Mouse (Mus musculus): ENCODE data around the gene Pdzd7. TPM values are rescaled to one million over a fixed set of nuclear protein-coding genes. Genes with fewer than 3 reads are reported as not detected.
"Not testable (repeated sequence)": the region's sequence is repeated elsewhere in the genome, so short reads cannot be mapped to it uniquely, and the experiment has no call there.

Pdzd7 gene
- polyA plus RNA-seq, 1 experiment, result 5.0 TPM

DNA sequence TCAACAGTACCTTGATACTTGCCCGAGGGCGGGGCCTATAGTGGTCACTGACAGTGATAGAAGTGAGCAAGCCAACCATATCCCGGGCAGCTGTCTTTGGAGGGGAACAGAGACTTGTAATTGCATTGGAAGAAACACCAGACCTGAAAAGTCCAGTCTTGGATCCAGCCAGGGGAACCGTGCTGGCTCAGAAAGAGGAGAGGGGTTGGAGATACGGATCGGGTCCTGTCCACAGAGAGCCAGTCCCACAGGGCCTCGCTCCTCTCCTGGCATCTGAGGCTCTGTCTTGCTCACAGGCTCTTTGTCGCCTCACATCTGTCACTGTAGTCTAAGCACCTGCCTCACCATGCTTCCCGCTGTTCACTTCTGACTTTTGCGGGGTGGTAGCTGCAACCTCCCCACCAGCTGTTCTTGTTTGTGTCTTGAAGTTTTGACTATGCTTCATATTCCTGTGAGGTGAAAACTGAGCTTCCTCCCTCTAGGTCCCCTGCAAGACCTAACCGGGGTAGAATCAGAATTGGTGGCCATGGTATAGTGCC is 1.1 kb downstream of the Pdzd7 start:
- peaks cover 6% of the 10 kb centered on the region for H3K36me3 ChIP-seq (ENCODE audit: control insufficient read depth, insufficient read depth)
- no peak overlapping the region for H3ac ChIP-seq (ENCODE audit: control insufficient read depth, insufficient read length)
- no peaks in the 10 kb centered on the region for H3K27me3 ChIP-seq (ENCODE audit: control insufficient read depth, insufficient read depth, insufficient read length)
- peak overlapping the region; percentile 90 for H3K4me2 ChIP-seq (ENCODE audit: low read depth)
- peaks cover 11% of the 10 kb centered on the region for H3K79me2 ChIP-seq (ENCODE audit: control insufficient read depth, insufficient read depth)
- peak overlapping the region; percentile 59 for H3K4me3 ChIP-seq
- TF ChIP-seq MYOD1 (IDR thresholded peaks at IDR 0.05; ENCODE audit: control insufficient read depth in 1 of 3, insufficient read length in 2 of 3, low read depth in 2 of 3), result peak; percentile 21 to 39 (median 34)
- no peak for TF ChIP-seq TCF12 (IDR thresholded peaks at IDR 0.05; ENCODE audit: insufficient read depth, poor library complexity, severe bottlenecking)
- TF ChIP-seq MYOG (IDR thresholded peaks at IDR 0.05; ENCODE audit: control insufficient read depth in 1 of 3, insufficient read depth in 1 of 3, insufficient read length in 2 of 3, low read depth in 2 of 3), result peak in 1 of 3 experiments; percentile 63

DNA sequence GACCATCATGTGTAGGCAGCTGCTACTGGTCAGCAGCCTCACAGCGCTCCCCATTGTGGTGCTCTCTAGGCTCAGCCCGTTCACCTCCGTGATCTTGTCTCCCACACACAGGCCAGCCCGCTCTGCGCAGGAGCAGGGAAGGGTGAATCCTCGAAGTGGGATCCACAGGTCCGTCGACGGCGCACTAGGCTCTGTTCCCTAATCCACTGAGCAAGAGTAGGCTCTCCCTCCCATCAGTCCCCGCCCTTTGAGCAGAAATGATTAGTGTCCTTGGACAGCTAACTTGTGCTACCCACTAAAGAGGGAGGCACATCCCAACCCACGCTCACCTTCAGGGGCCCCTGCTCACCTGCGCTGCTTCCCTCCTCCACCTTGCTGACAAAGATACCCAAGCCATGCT is 5.3 kb downstream of the Pdzd7 start:
- no peaks in the 10 kb centered on the region for H3K27me3 ChIP-seq (ENCODE audit: control insufficient read depth, insufficient read depth, insufficient read length)
- TF ChIP-seq TCF3 (IDR thresholded peaks at IDR 0.05; ENCODE audit: insufficient read length, low read depth) (no peak), MYOD1 (IDR thresholded peaks at IDR 0.05; ENCODE audit: control insufficient read depth in 1 of 3, insufficient read length in 2 of 3, low read depth in 2 of 3) (peak in 1 of 3 experiments; percentile 11), MYOG (IDR thresholded peaks at IDR 0.05; ENCODE audit: control insufficient read depth in 1 of 3, insufficient read depth in 1 of 3, insufficient read length in 2 of 3, low read depth in 2 of 3) (peak in 2 of 3 experiments; percentile 21 to 38)

GRCm38 (mm10) chr19:45038198-45038597 is 7.3 kb downstream of the Pdzd7 start:
- TF ChIP-seq CEBPB (IDR thresholded peaks at IDR 0.05; ENCODE audit: insufficient read depth, poor library complexity, severe bottlenecking), result 0 out of 2 replicates have a peak, but pooled peaks have one; percentile 51
- H3K27me3 ChIP-seq (ENCODE audit: control insufficient read depth, insufficient read depth, insufficient read length); H3K79me2 ChIP-seq (ENCODE audit: control insufficient read depth, insufficient read depth); H3K4me3 ChIP-seq; H3ac ChIP-seq (ENCODE audit: control insufficient read depth, insufficient read length); H3K36me3 ChIP-seq (ENCODE audit: control insufficient read depth, insufficient read depth): not testable (repeated sequence)
- peak overlapping the region; percentile 8 for H3K4me2 ChIP-seq (ENCODE audit: low read depth)

More for the DNA sequence above, 5.3 kb downstream of the Pdzd7 start:
- Histone ChIP-seq H3K79me2 (ENCODE audit: control insufficient read depth, insufficient read depth) (no peaks in the 10 kb centered on the region), H3K4me2 (ENCODE audit: low read depth) (no peak overlapping the region), H3K4me3 (no peak overlapping the region), H3K36me3 (ENCODE audit: control insufficient read depth, insufficient read depth) (no peaks in the 10 kb centered on the region), H3ac (ENCODE audit: control insufficient read depth, insufficient read length) (no peak overlapping the region)

GRCm38 (mm10) chr19:45036867-45037266 is 8.7 kb downstream of the Pdzd7 start:
- no peak for TF ChIP-seq POLR2A (IDR thresholded peaks at IDR 0.05; ENCODE audit: insufficient read length, low read depth)
- TF ChIP-seq MYOD1 (IDR thresholded peaks at IDR 0.05; ENCODE audit: control insufficient read depth in 1 of 3, insufficient read length in 2 of 3, low read depth in 2 of 3), result peak in 2 of 3 experiments; percentile 70 to 81
- TF ChIP-seq MYOG (IDR thresholded peaks at IDR 0.05; ENCODE audit: control insufficient read depth in 1 of 3, insufficient read depth in 1 of 3, insufficient read length in 2 of 3, low read depth in 2 of 3), result peak; percentile 19 to 81 (median 79)
- no peak for TF ChIP-seq TCF12 (IDR thresholded peaks at IDR 0.05; ENCODE audit: insufficient read depth, poor library complexity, severe bottlenecking)
- TF ChIP-seq REST (IDR thresholded peaks at IDR 0.05; ENCODE audit: insufficient read depth, insufficient read length), result no peak
- TF ChIP-seq POLR2AphosphoS2 (IDR thresholded peaks at IDR 0.05; ENCODE audit: insufficient read length, low read depth), result peak; percentile 21
- no peak for TF ChIP-seq TCF3 (IDR thresholded peaks at IDR 0.05; ENCODE audit: insufficient read length, low read depth)
- TF ChIP-seq MAX (IDR thresholded peaks at IDR 0.05; ENCODE audit: low read depth), result no peak
- H3ac ChIP-seq (ENCODE audit: control insufficient read depth, insufficient read length), result no peak overlapping the region
- H3K79me2 ChIP-seq (ENCODE audit: control insufficient read depth, insufficient read depth), result no peaks in the 10 kb centered on the region
- no peak overlapping the region for H3K4me3 ChIP-seq
- H3K27me3 ChIP-seq (ENCODE audit: control insufficient read depth, insufficient read depth, insufficient read length), result no peaks in the 10 kb centered on the region
- H3K4me2 ChIP-seq (ENCODE audit: low read depth), result no peak overlapping the region
- no peaks in the 10 kb centered on the region for H3K36me3 ChIP-seq (ENCODE audit: control insufficient read depth, insufficient read depth)

- H3K4me2 ChIP-seq (ENCODE audit: low read depth), result no peak overlapping the region
- H3K36me3 ChIP-seq (ENCODE audit: control insufficient read depth, insufficient read depth), result no peaks in the 10 kb centered on the region
- H3K79me2 ChIP-seq (ENCODE audit: control insufficient read depth, insufficient read depth), result no peaks in the 10 kb centered on the region
- H3K27me3 ChIP-seq (ENCODE audit: control insufficient read depth, insufficient read depth, insufficient read length), result no peaks in the 10 kb centered on the region
- no peak overlapping the region for H3ac ChIP-seq (ENCODE audit: control insufficient read depth, insufficient read length)
- no peak for TF ChIP-seq USF1 (IDR thresholded peaks at IDR 0.05; ENCODE audit: low read depth)
- peak; percentile 30 for TF ChIP-seq POLR2AphosphoS2 (IDR thresholded peaks at IDR 0.05; ENCODE audit: insufficient read length, low read depth)
- H3K4me3 ChIP-seq, result no peak overlapping the region
Observed at GRCm38 (mm10) chr19:45032570-45033332, 12.8 kb downstream of the Pdzd7 start.

DNA sequence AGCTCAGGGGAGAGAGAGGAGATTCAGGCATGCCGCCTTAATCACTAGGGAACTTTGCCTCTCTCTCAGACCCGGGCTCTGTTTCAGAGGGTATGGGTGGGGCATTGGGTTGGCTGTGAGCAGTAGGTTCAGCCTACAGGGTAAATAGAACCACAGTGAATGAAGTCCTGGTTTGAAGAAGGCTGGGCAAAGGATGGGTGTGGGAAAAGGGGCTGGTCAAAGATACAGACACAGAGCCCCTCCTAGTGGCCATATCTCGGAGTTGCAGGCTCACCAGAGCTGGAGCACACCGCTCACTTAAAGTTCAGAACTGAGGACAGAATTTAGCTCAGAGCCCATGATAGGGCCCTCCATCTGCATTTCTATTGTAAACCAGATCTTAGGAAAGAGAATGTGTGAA is 13.7 kb downstream of the Pdzd7 start:
- H3ac ChIP-seq (ENCODE audit: control insufficient read depth, insufficient read length), result no peak overlapping the region
- H3K4me3 ChIP-seq, result no peak overlapping the region
- no peaks in the 10 kb centered on the region for H3K79me2 ChIP-seq (ENCODE audit: control insufficient read depth, insufficient read depth)
- TF ChIP-seq REST (IDR thresholded peaks at IDR 0.05; ENCODE audit: insufficient read depth, insufficient read length) (no peak), MAX (IDR thresholded peaks at IDR 0.05; ENCODE audit: low read depth) (no peak), TCF12 (IDR thresholded peaks at IDR 0.05; ENCODE audit: insufficient read depth, poor library complexity, severe bottlenecking) (no peak), SRF (IDR thresholded peaks at IDR 0.05; ENCODE audit: control insufficient read depth, insufficient read length, low read depth) (no peak), TCF3 (IDR thresholded peaks at IDR 0.05; ENCODE audit: insufficient read length, low read depth) (no peak), E2F4 (IDR thresholded peaks at IDR 0.05; ENCODE audit: insufficient read depth) (no peak), POLR2A (IDR thresholded peaks at IDR 0.05; ENCODE audit: insufficient read length, low read depth) (no peak), MYOG (IDR thresholded peaks at IDR 0.05; ENCODE audit: control insufficient read depth in 1 of 3, insufficient read depth in 1 of 3, insufficient read length in 2 of 3, low read depth in 2 of 3) (no peak), MYOD1 (IDR thresholded peaks at IDR 0.05; ENCODE audit: control insufficient read depth in 1 of 3, insufficient read length in 2 of 3, low read depth in 2 of 3) (no peak)
- no peak overlapping the region for H3K4me2 ChIP-seq (ENCODE audit: low read depth)
- peaks cover 3% of the 10 kb centered on the region for H3K36me3 ChIP-seq (ENCODE audit: control insufficient read depth, insufficient read depth)
- H3K27me3 ChIP-seq (ENCODE audit: control insufficient read depth, insufficient read depth, insufficient read length), result no peaks in the 10 kb centered on the region

Measured in myocyte (in vitro differentiated cells).